Mouse (Mus musculus): ENCODE measurements around the gene Bloc1s6.

GRCm38 (mm10) chr2:122762991-122763390, 24.7 kb downstream of the Bloc1s6 start:
- TF ChIP-seq CTCF (IDR thresholded peaks at IDR 0.05; ENCODE audit: borderline replicate concordance, insufficient read depth, low read length) (no peak), POLR2A (IDR thresholded peaks at IDR 0.05; ENCODE audit: low read depth, low read length) (no peak)
